Mouse (Mus musculus) G1E (cell line): ENCODE measurements at regions not wholly inside any gene's neighbourhood (a gene's known extent, or its start where the extent isn't known, plus 50 kb on each side); places are given as distances from the start of the nearest gene placed in this dataset.

ENCODE experiments used
- ATAC-seq: 2 replicates; pipeline ENCODE4 v1.8.0; 2016; ENCODE audit warnings: mild to moderate bottlenecking; ENCODE audit not compliant: insufficient number of reproducible peaks, poor library complexity, low FRiP score, severe bottlenecking; ENCODE audit errors: extremely low read depth
- DNase-seq: peaks from one replicate; pipeline ENCODE4 v3.0.0; 2012; ENCODE audit warnings: low spot score
- H3K27me3 ChIP-seq: 2 replicates; pipeline ENCODE4 v1.6.1; 2012; ENCODE audit warnings: mild to moderate bottlenecking, low read length, inconsistent platforms; ENCODE audit not compliant: insufficient read depth
- H3K36me3 ChIP-seq: replicated peaks from 2 replicates; pipeline ENCODE3; 2012; ENCODE audit warnings: mild to moderate bottlenecking, inconsistent platforms
- H3K4me1 ChIP-seq: 2 replicates; pipeline ENCODE4 v1.6.1; 2012; ENCODE audit warnings: low read depth, low read length, inconsistent platforms, mixed read lengths; ENCODE audit not compliant: insufficient read depth
- H3K4me3 ChIP-seq: 2 replicates; pipeline ENCODE4 v1.5.1; 2012; ENCODE audit warnings: low read depth, mild to moderate bottlenecking, inconsistent platforms, low read length, moderate library complexity, mixed read lengths
- H3K9me3 ChIP-seq: replicated peaks from 2 replicates; pipeline ENCODE4 v1.6.1; 2012; ENCODE audit warnings: inconsistent platforms
- CTCF ChIP-seq: IDR thresholded peaks from 2 replicates; pipeline ENCODE4 v1.5.1; 2012; ENCODE audit warnings: low read depth, low read length, inconsistent platforms, mixed read lengths
- GATA1 ChIP-seq: IDR thresholded peaks from 2 replicates; pipeline ENCODE4 v1.6.1; 2012; ENCODE audit warnings: borderline replicate concordance, low read length, inconsistent platforms, mixed read lengths
- GATA2 ChIP-seq: IDR thresholded peaks from 2 replicates; pipeline ENCODE4 v1.6.1; 2012; ENCODE audit warnings: low read depth, low read length, inconsistent platforms, borderline replicate concordance
- POLR2AphosphoS5 ChIP-seq: IDR thresholded peaks from 2 replicates; pipeline ENCODE4 v1.6.1; 2012; ENCODE audit warnings: low read depth, low read length, inconsistent platforms; ENCODE audit not compliant: insufficient replicate concordance
- TAL1 ChIP-seq: conservative IDR thresholded peaks from 2 replicates; pipeline ENCODE4 v1.6.1; 2012; ENCODE audit warnings: low read depth, low read length, inconsistent platforms, mixed read lengths

DNA sequence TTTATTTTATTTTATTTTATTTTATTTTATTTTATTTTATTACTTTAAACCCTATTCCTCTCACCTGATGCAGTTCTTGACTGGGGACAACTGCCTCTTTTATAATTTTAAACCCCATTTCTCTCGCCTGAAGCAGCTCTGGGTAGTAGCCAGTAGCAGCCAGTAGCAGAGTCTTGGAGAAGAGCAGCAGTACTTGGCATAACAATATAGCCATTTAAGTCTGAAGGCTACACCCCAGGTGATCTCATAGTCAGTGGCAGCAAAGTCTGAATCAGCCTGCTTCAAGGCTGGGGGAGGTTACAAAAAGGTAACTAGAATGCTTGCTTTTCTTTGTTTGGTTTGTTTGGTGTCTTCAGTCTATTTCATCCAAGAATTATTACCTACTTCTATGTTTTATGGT lies 373.2 kb downstream of the Eepd1 start:
- TF ChIP-seq POLR2AphosphoS5 (no peak), CTCF (no peak), GATA2 (no peak), GATA1 (no peak)
- H3K4me1 ChIP-seq, result no peaks in the 10 kb centered on the region
- H3K4me3 ChIP-seq, result no peak overlapping the region
- H3K9me3 ChIP-seq, result no peaks in the 10 kb centered on the region
- DNase-seq, result no peak
- no peaks in the 10 kb centered on the region for H3K36me3 ChIP-seq
- H3K27me3 ChIP-seq, result no peaks in the 10 kb centered on the region
- ATAC-seq, result no peak

GRCm38 (mm10) chr9:25870260-25870659 lies 388.9 kb downstream of the Eepd1 start:
- H3K36me3 ChIP-seq, result no peaks in the 10 kb centered on the region
- no peaks in the 10 kb centered on the region for H3K4me1 ChIP-seq
- DNase-seq (no peak), ATAC-seq (no peak)
- no peaks in the 10 kb centered on the region for H3K27me3 ChIP-seq
- H3K4me3 ChIP-seq, result no peak overlapping the region
- TF ChIP-seq CTCF (no peak), GATA1 (no peak), GATA2 (no peak), POLR2AphosphoS5 (no peak), TAL1 (no peak)
- no peaks in the 10 kb centered on the region for H3K9me3 ChIP-seq

DNA sequence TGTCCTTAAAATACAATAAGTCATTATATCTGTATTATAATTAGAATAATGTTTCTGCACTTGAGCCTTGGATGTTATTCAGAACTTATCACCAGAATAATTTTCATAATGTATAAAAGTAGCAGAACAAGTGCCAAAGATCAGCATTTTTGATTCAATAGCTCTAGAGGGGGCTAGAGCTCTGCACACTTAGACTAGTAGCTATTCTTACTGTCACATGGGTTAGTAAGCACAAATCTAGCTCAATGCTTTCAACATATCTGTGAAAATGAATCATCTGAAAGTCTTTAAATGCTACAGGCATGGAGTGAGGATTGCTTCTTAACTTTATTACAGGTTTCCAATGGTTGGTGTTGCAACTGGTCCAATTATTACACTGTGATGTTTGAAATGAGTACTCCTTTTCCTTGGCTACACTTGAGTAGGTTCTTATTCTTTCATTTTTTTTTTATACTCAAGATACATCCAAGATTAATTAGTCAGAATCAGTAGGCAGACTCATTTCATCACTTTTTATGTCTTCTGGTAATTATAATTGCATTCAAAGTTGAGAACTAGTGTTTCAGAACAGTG lies 415.1 kb downstream of the Eepd1 start:
- DNase-seq (no peak), ATAC-seq (no peak)
- no peaks in the 10 kb centered on the region for H3K4me1 ChIP-seq
- no peaks in the 10 kb centered on the region for H3K27me3 ChIP-seq
- no peak overlapping the region for H3K4me3 ChIP-seq
- H3K36me3 ChIP-seq, result no peaks in the 10 kb centered on the region
- no peaks in the 10 kb centered on the region for H3K9me3 ChIP-seq
- TF ChIP-seq CTCF, result no peak
- TF ChIP-seq TAL1, result no peak
- no peak for TF ChIP-seq GATA1
- no peak for TF ChIP-seq POLR2AphosphoS5
- TF ChIP-seq GATA2, result no peak
